In the genomic region with DNA sequence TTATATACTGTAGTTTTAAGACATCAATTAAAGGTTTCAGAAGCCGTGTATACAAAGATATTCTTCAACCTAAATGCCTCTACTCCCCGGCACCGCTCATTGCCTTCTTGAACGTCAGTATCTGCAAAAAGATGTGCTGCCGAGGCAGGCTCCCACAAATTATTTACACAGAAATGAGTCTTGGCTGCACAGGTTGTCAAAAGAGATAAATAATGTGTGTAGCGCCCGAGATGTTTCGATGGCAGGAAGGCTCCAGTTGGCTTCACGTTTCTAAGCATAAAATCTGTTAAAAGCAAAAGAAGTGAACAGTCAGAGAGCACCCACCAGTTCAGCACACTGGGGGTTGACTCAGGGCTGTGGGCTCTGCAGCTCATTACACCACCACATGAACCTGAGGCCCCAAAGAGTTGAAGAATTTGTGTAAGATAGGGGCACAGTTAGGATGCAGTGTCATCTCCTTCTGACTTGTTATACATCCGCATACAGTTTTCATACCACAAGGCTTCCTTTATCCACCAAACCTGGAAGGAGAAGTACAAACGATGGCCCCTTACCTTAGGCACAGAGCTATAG, we compare ENCODE assay signal across 18 mouse cellular contexts.
A peak's percentile ranks its signal among the peaks of the same experiment; 100 is the strongest.
DNase-seq lines count a peak whose midpoint lies in the region; ATAC-seq and TF ChIP-seq lines count a peak whose summit lies in the region.
"Had no signal": no experiment of that assay in that cellular context is flagged by ENCODE, and none has a peak within 500 bp of the region (broad histone marks: within the 10 kb centered on the region; RNA-seq: fewer than 3 reads in every experiment).

No protein-coding gene starts in this region.

- WGBS in forebrain, embryonic 14.5 days = 62% methylated on average over 11 of the region's 11 CpGs
- 80% methylated on average over 11 of the region's 11 CpGs for WGBS in forebrain, embryonic 12.5 days
- WGBS in hindbrain, embryonic 14.5 days = 51% methylated on average over 11 of the region's 11 CpGs
- WGBS in hindbrain, embryonic 10.5 days = 89% methylated on average over 11 of the region's 11 CpGs
- 45% methylated on average over 11 of the region's 11 CpGs for WGBS in hindbrain, embryonic 16.5 days
- WGBS in midbrain, postnatal 0 days = 52% methylated on average over 11 of the region's 11 CpGs

- no peaks in the 10 kb centered on the region for H3K36me3 ChIP-seq in forebrain, embryonic 14.5 days (ENCODE audit: control insufficient read depth, insufficient read depth, low read length)
- no peaks in the 10 kb centered on the region for H3K36me3 ChIP-seq in forebrain, embryonic 12.5 days (replicated peaks)
- no peaks in the 10 kb centered on the region for H3K36me3 ChIP-seq in hindbrain, embryonic 14.5 days (replicated peaks; ENCODE audit: control insufficient read depth, insufficient read depth)
- H3K36me3 ChIP-seq in hindbrain, embryonic 10.5 days = no peaks in the 10 kb centered on the region
- no peaks in the 10 kb centered on the region for H3K36me3 ChIP-seq in hindbrain, embryonic 16.5 days (ENCODE audit: control insufficient read depth, insufficient read depth, low read length)
- H3K36me3 ChIP-seq in midbrain, postnatal 0 days (ENCODE audit: insufficient read depth, low read length) = no peaks in the 10 kb centered on the region
- H3K36me3 ChIP-seq: embryonic facial prominence, embryonic 15.5 days; kidney, embryonic 15.5 days; stomach, embryonic 15.5 days had no signal

- no peak overlapping the region for H3K4me2 ChIP-seq in forebrain, embryonic 14.5 days (ENCODE audit: low read length)
- no peak overlapping the region for H3K4me2 ChIP-seq in forebrain, embryonic 12.5 days
- H3K4me2 ChIP-seq in hindbrain, embryonic 14.5 days (replicated peaks) = peak overlapping the region; percentile 11; the same call in 1 of the 2 replicates
- H3K4me2 ChIP-seq in hindbrain, embryonic 16.5 days (ENCODE audit: low read length) = no peak overlapping the region
- no peak overlapping the region for H3K4me2 ChIP-seq in midbrain, postnatal 0 days (ENCODE audit: low read depth, low read length, poor library complexity, severe bottlenecking)
- H3K4me2 ChIP-seq: embryonic facial prominence, embryonic 15.5 days; kidney, embryonic 15.5 days; stomach, embryonic 15.5 days had no signal

- peak; percentile 29 for DNase-seq in forebrain, embryonic 14.5 days (ENCODE audit: low spot score)
- DNase-seq in hindbrain, embryonic 14.5 days (ENCODE audit: low spot score) = peak; percentile 26
- no peak for DNase-seq in hindbrain, embryonic 10.5 days (ENCODE audit: low spot score)
- peak; percentile 22 for DNase-seq in midbrain, postnatal 0 days (ENCODE audit: low spot score)
- no peak for DNase-seq in ovary, postnatal 10 days (ENCODE audit: low spot score)
- DNase-seq in frontal cortex, postnatal 36 days (ENCODE audit: low spot score in 2 of 2) = no peak
- DNase-seq: adrenal gland, postnatal 10 days; cerebellum, postnatal 14 days; heart, postnatal 4 days; right cerebral cortex, postnatal 25 days; thymus, adult 18-20 months had no signal

- H3K27ac ChIP-seq in forebrain, embryonic 14.5 days (ENCODE audit: low read depth, low read length) = no peak overlapping the region
- no peak overlapping the region for H3K27ac ChIP-seq in forebrain, embryonic 12.5 days
- peak overlapping the region; percentile 59 for H3K27ac ChIP-seq in hindbrain, embryonic 14.5 days
- H3K27ac ChIP-seq in hindbrain, embryonic 10.5 days = no peak overlapping the region
- H3K27ac ChIP-seq in hindbrain, embryonic 16.5 days (ENCODE audit: low read depth, low read length) = no peak overlapping the region; the same call in 1 of the 2 replicates
- no peak overlapping the region for H3K27ac ChIP-seq in midbrain, postnatal 0 days (ENCODE audit: low read depth, low read length)
- H3K27ac ChIP-seq: kidney, embryonic 15.5 days; liver, embryonic 14.5 days; stomach, embryonic 15.5 days had no signal

- H3K9me3 ChIP-seq in forebrain, embryonic 14.5 days (replicated peaks; ENCODE audit: control insufficient read depth, low read length) = no peaks in the 10 kb centered on the region
- H3K9me3 ChIP-seq in forebrain, embryonic 12.5 days = no peaks in the 10 kb centered on the region
- H3K9me3 ChIP-seq in hindbrain, embryonic 14.5 days (ENCODE audit: control insufficient read depth, low read length) = no peaks in the 10 kb centered on the region
- H3K9me3 ChIP-seq in hindbrain, embryonic 10.5 days = no peaks in the 10 kb centered on the region
- H3K9me3 ChIP-seq in hindbrain, embryonic 16.5 days (ENCODE audit: control insufficient read depth, low read length) = no peaks in the 10 kb centered on the region
- no peaks in the 10 kb centered on the region for H3K9me3 ChIP-seq in midbrain, postnatal 0 days (ENCODE audit: low read length)
- H3K9me3 ChIP-seq: embryonic facial prominence, embryonic 15.5 days; kidney, embryonic 15.5 days; stomach, embryonic 15.5 days had no signal

- H3K27me3 ChIP-seq in forebrain, embryonic 14.5 days (replicated peaks; ENCODE audit: control insufficient read depth, insufficient read depth, low read length) = no peaks in the 10 kb centered on the region
- no peaks in the 10 kb centered on the region for H3K27me3 ChIP-seq in forebrain, embryonic 12.5 days
- H3K27me3 ChIP-seq in hindbrain, embryonic 14.5 days (ENCODE audit: control insufficient read depth, insufficient read depth, low read length) = no peaks in the 10 kb centered on the region
- H3K27me3 ChIP-seq in hindbrain, embryonic 10.5 days (ENCODE audit: insufficient read depth, poor library complexity, severe bottlenecking) = no peaks in the 10 kb centered on the region
- no peaks in the 10 kb centered on the region for H3K27me3 ChIP-seq in hindbrain, embryonic 16.5 days (replicated peaks; ENCODE audit: control insufficient read depth, insufficient read depth, low read length)
- no peaks in the 10 kb centered on the region for H3K27me3 ChIP-seq in midbrain, postnatal 0 days (ENCODE audit: insufficient read depth, low read length)
- H3K27me3 ChIP-seq: embryonic facial prominence, embryonic 15.5 days; kidney, embryonic 15.5 days; stomach, embryonic 15.5 days had no signal

- no peak overlapping the region for H3K4me3 ChIP-seq in forebrain, embryonic 14.5 days (ENCODE audit: low read depth, low read length)
- no peak overlapping the region for H3K4me3 ChIP-seq in forebrain, embryonic 12.5 days (replicated peaks)
- no peak overlapping the region for H3K4me3 ChIP-seq in hindbrain, embryonic 14.5 days (replicated peaks; ENCODE audit: low read length)
- H3K4me3 ChIP-seq in hindbrain, embryonic 10.5 days = no peak overlapping the region
- H3K4me3 ChIP-seq in hindbrain, embryonic 16.5 days (ENCODE audit: low read length) = no peak overlapping the region
- no peak overlapping the region for H3K4me3 ChIP-seq in midbrain, postnatal 0 days (ENCODE audit: low read depth, low read length)
- H3K4me3 ChIP-seq: embryonic facial prominence, embryonic 15.5 days; kidney, embryonic 15.5 days; stomach, embryonic 15.5 days had no signal

- TF ChIP-seq CTCF in midbrain, postnatal 0 days (IDR thresholded peaks at IDR 0.05) = no peak

- H3K4me1 ChIP-seq in forebrain, embryonic 14.5 days (ENCODE audit: control insufficient read depth, insufficient read depth, low read length) = peaks cover 5% of the 10 kb centered on the region
- H3K4me1 ChIP-seq in forebrain, embryonic 12.5 days = peaks cover 5% of the 10 kb centered on the region; the same call in 1 of the 2 replicates
- H3K4me1 ChIP-seq in hindbrain, embryonic 14.5 days (replicated peaks; ENCODE audit: control insufficient read depth, insufficient read depth, low read length) = 0 out of 2 replicates have a peak, but pooled peaks cover 10% of the 10 kb centered on the region
- no peaks in the 10 kb centered on the region for H3K4me1 ChIP-seq in hindbrain, embryonic 10.5 days (replicated peaks)
- H3K4me1 ChIP-seq in hindbrain, embryonic 16.5 days (ENCODE audit: control insufficient read depth, insufficient read depth, low read depth, low read length) = peaks cover 6% of the 10 kb centered on the region
- H3K4me1 ChIP-seq in midbrain, postnatal 0 days (ENCODE audit: insufficient read depth, low read length) = no peaks in the 10 kb centered on the region
- H3K4me1 ChIP-seq: kidney, embryonic 15.5 days; stomach, embryonic 15.5 days had no signal

- no peak; the same call in 1 of the 2 replicates for ATAC-seq in forebrain, embryonic 14.5 days
- no peak for ATAC-seq in forebrain, embryonic 12.5 days (ENCODE audit: low FRiP score)
- ATAC-seq in hindbrain, embryonic 14.5 days (ENCODE audit: low FRiP score) = no peak
- peak; percentile 40; the same call in 1 of the 2 replicates for ATAC-seq in hindbrain, embryonic 16.5 days
- no peak for ATAC-seq in midbrain, postnatal 0 days (ENCODE audit: low FRiP score)
- ATAC-seq: intestine, embryonic 16.5 days had no signal

- no peak overlapping the region for H3K9ac ChIP-seq in forebrain, embryonic 14.5 days (ENCODE audit: low read length)
- H3K9ac ChIP-seq in forebrain, embryonic 12.5 days = no peak overlapping the region
- H3K9ac ChIP-seq in hindbrain, embryonic 14.5 days = no peak overlapping the region
- no peak overlapping the region for H3K9ac ChIP-seq in hindbrain, embryonic 16.5 days (ENCODE audit: low read depth, low read length)
- H3K9ac ChIP-seq in midbrain, postnatal 0 days (replicated peaks; ENCODE audit: low read length, poor library complexity, severe bottlenecking) = no peak overlapping the region
- H3K9ac ChIP-seq: embryonic facial prominence, embryonic 15.5 days; kidney, embryonic 15.5 days; liver, embryonic 14.5 days; stomach, embryonic 15.5 days had no signal

Comparison
In these comparisons a context has a peak if more than half of its experiments do, and no peak if none do; other contexts are left out.
1. DNase-seq: peak in forebrain, embryonic 14.5 days (single experiment), hindbrain, embryonic 14.5 days (single experiment) and midbrain, postnatal 0 days (single experiment); none in hindbrain, embryonic 10.5 days (single experiment), ovary, postnatal 10 days (single experiment) and frontal cortex, postnatal 36 days (0 of 2).